Mouse (Mus musculus) intestine, embryonic 14.5 days (tissue): ENCODE measurements around the gene Lhfpl3. TPM values are rescaled to one million over a fixed set of nuclear protein-coding genes. Genes with fewer than 3 reads are reported as not detected.
A peak's percentile ranks its signal among the peaks of the same experiment; 100 is the strongest.

Experiments used
- ATAC-seq: fragments of 200-750 bp; cut with Nextera tagmentation; replicated peaks from 2 replicates; pipeline ENCODE4 v1.8.0; 2017; ENCODE audit warnings: low read depth, moderate number of reproducible peaks, moderate TSS enrichment, moderate library complexity; ENCODE audit not compliant: low FRiP score, low TSS enrichment
- DNase-seq: peaks from one replicate; pipeline ENCODE4 v3.0.0-alpha.2; 2018; ENCODE audit warnings: low spot score
- H3K27ac ChIP-seq: fragments of 300-500 bp; sonication (generic); 2 replicates; pipeline ENCODE4 v1.5.1; 2014; ENCODE audit warnings: low read depth, mild to moderate bottlenecking, control low read depth
- H3K27me3 ChIP-seq: fragments of 300-500 bp; sonication (generic); replicated peaks from 2 replicates; pipeline ENCODE4 v1.6.1; 2014; ENCODE audit warnings: low read length, control low read depth; ENCODE audit not compliant: control insufficient read depth, insufficient read depth
- H3K36me3 ChIP-seq: fragments of 300-500 bp; sonication (generic); 2 replicates; pipeline ENCODE4 v1.6.1; 2014; ENCODE audit warnings: low read length, control low read depth; ENCODE audit not compliant: control insufficient read depth, insufficient read depth
- H3K4me1 ChIP-seq: fragments of 300-500 bp; sonication (generic); replicated peaks from 2 replicates; pipeline ENCODE4 v1.6.1; 2014; ENCODE audit warnings: low read length, control low read depth, mixed read lengths; ENCODE audit not compliant: control insufficient read depth, insufficient read depth
- H3K4me2 ChIP-seq: fragments of 300-500 bp; sonication (generic); 2 replicates; pipeline ENCODE4 v1.6.1; 2014; ENCODE audit warnings: low read length
- H3K4me3 ChIP-seq: fragments of 300-500 bp; sonication (generic); 2 replicates; pipeline ENCODE4 v1.5.1; 2014; ENCODE audit warnings: low read depth, low read length, control low read depth, mixed read lengths
- H3K9ac ChIP-seq: fragments of 300-500 bp; sonication (generic); 2 replicates; pipeline ENCODE4 v1.6.1; 2014; ENCODE audit warnings: mild to moderate bottlenecking, low read length
- H3K9me3 ChIP-seq: fragments of 300-500 bp; sonication (generic); 2 replicates; pipeline ENCODE4 v1.6.1; 2016; ENCODE audit warnings: low read length, control low read depth; ENCODE audit not compliant: control insufficient read depth
- WGBS: fragments of 180-500 bp; shearing (Covaris S2); extraction: QIAGEN DNeasy Blood & Tissue Kit; methylation state at CpG from one replicate; pipeline ENCODE4 v1.1.7; 2014; 5-methylcytosine and 5-hydroxymethylcytosine counted together
- polyA plus RNA-seq: library from polyadenylated mRNA; unstranded; fragments of >200 nt; fragmentation: Nextera tagmentation; extraction: Ambion mirVana; gene quantifications from 2 replicates; pipeline ENCODE4 v1.2.1, GENCODE M21; 2014

The Lhfpl3 gene
- polyA plus RNA-seq, 1 experiment from 2014 or later = 0.14 TPM

- H3K9me3 ChIP-seq = no peaks in the 10 kb centered on the region
- 82% methylated on average over 3 of the region's 3 CpGs for WGBS
- no peak for ATAC-seq
Measured at GRCm38 (mm10) chr5:22897228-22897627, 151.4 kb downstream of the Lhfpl3 start.

GRCm38 (mm10) chr5:22897656-22898289 lies 151.9 kb downstream of the Lhfpl3 start:
- ATAC-seq (no peak), DNase-seq (no peak)
- no peak overlapping the region for H3K4me2 ChIP-seq
- H3K27ac ChIP-seq = no peak overlapping the region
- 72% methylated on average over 7 of the region's 7 CpGs for WGBS
- H3K9ac ChIP-seq = no peak overlapping the region
- H3K4me1 ChIP-seq = no peaks in the 10 kb centered on the region
- no peaks in the 10 kb centered on the region for H3K27me3 ChIP-seq
- no peak overlapping the region for H3K4me3 ChIP-seq
- H3K36me3 ChIP-seq = no peaks in the 10 kb centered on the region
- no peaks in the 10 kb centered on the region for H3K9me3 ChIP-seq

More at GRCm38 (mm10) chr5:22897228-22897627, 151.4 kb downstream of the Lhfpl3 start:
- H3K27ac ChIP-seq = no peak overlapping the region
- no peak for DNase-seq
- H3K9ac ChIP-seq = no peak overlapping the region
- H3K36me3 ChIP-seq = no peaks in the 10 kb centered on the region
- H3K4me2 ChIP-seq = no peak overlapping the region
- H3K4me1 ChIP-seq = no peaks in the 10 kb centered on the region
- no peaks in the 10 kb centered on the region for H3K27me3 ChIP-seq
- no peak overlapping the region for H3K4me3 ChIP-seq

- Histone ChIP-seq H3K36me3 (no peaks in the 10 kb centered on the region), H3K9me3 (no peaks in the 10 kb centered on the region), H3K27me3 (no peaks in the 10 kb centered on the region), H3K27ac (no peak overlapping the region), H3K4me3 (no peak overlapping the region), H3K9ac (no peak overlapping the region), H3K4me1 (no peaks in the 10 kb centered on the region), H3K4me2 (no peak overlapping the region)
- WGBS = 70% methylated on average over 2 of the region's 2 CpGs
- ATAC-seq (no peak), DNase-seq (no peak)
Measured at GRCm38 (mm10) chr5:22898593-22898992, 152.7 kb downstream of the Lhfpl3 start.

- H3K27ac ChIP-seq = no peak overlapping the region
- H3K4me3 ChIP-seq = no peak overlapping the region
- no peaks in the 10 kb centered on the region for H3K36me3 ChIP-seq
- H3K27me3 ChIP-seq = no peaks in the 10 kb centered on the region
- no peak overlapping the region for H3K9ac ChIP-seq
- no peaks in the 10 kb centered on the region for H3K9me3 ChIP-seq
- ATAC-seq (no peak), DNase-seq (no peak)
- no peaks in the 10 kb centered on the region for H3K4me1 ChIP-seq
- H3K4me2 ChIP-seq = no peak overlapping the region
Measured at GRCm38 (mm10) chr5:22899913-22900312, 154.1 kb downstream of the Lhfpl3 start.

GRCm38 (mm10) chr5:22917197-22917596 lies 171.3 kb downstream of the Lhfpl3 start:
- no peaks in the 10 kb centered on the region for H3K27me3 ChIP-seq
- H3K36me3 ChIP-seq = no peaks in the 10 kb centered on the region
- no peak overlapping the region for H3K9ac ChIP-seq
- H3K4me3 ChIP-seq = no peak overlapping the region
- no peak overlapping the region for H3K4me2 ChIP-seq
- no peak overlapping the region for H3K27ac ChIP-seq
- H3K9me3 ChIP-seq = no peaks in the 10 kb centered on the region
- DNase-seq (no peak), ATAC-seq (no peak)
- H3K4me1 ChIP-seq = no peaks in the 10 kb centered on the region
- WGBS = 69% methylated on average over 1 of the region's 1 CpGs

GRCm38 (mm10) chr5:22926171-22926570 lies 180.3 kb downstream of the Lhfpl3 start:
- Histone ChIP-seq H3K27ac (no peak overlapping the region), H3K4me3 (no peak overlapping the region), H3K27me3 (no peaks in the 10 kb centered on the region), H3K4me1 (no peaks in the 10 kb centered on the region), H3K36me3 (no peaks in the 10 kb centered on the region), H3K9me3 (no peaks in the 10 kb centered on the region), H3K9ac (no peak overlapping the region), H3K4me2 (no peak overlapping the region)
- DNase-seq (no peak), ATAC-seq (no peak)

- ATAC-seq (no peak), DNase-seq (no peak)
- WGBS = 60% methylated on average over 2 of the region's 2 CpGs
- Histone ChIP-seq H3K9ac (no peak overlapping the region), H3K4me3 (no peak overlapping the region), H3K9me3 (no peaks in the 10 kb centered on the region), H3K27ac (no peak overlapping the region), H3K36me3 (no peaks in the 10 kb centered on the region), H3K27me3 (no peaks in the 10 kb centered on the region), H3K4me2 (no peak overlapping the region), H3K4me1 (no peaks in the 10 kb centered on the region)
Measured at GRCm38 (mm10) chr5:22928746-22929145, 182.9 kb downstream of the Lhfpl3 start.

GRCm38 (mm10) chr5:22943306-22943705 lies 197.4 kb downstream of the Lhfpl3 start:
- no peaks in the 10 kb centered on the region for H3K27me3 ChIP-seq
- no peak overlapping the region for H3K4me2 ChIP-seq
- WGBS = 57% methylated on average over 5 of the region's 5 CpGs
- no peaks in the 10 kb centered on the region for H3K36me3 ChIP-seq
- H3K9me3 ChIP-seq = no peaks in the 10 kb centered on the region
- peak; percentile 53 for DNase-seq
- no peak overlapping the region for H3K27ac ChIP-seq
- H3K4me1 ChIP-seq = no peaks in the 10 kb centered on the region
- ATAC-seq = no peak
- H3K9ac ChIP-seq = no peak overlapping the region
- no peak overlapping the region for H3K4me3 ChIP-seq

- Histone ChIP-seq H3K27ac (no peak overlapping the region), H3K4me3 (no peak overlapping the region), H3K27me3 (no peaks in the 10 kb centered on the region), H3K9me3 (no peaks in the 10 kb centered on the region), H3K4me1 (no peaks in the 10 kb centered on the region), H3K4me2 (no peak overlapping the region), H3K36me3 (no peaks in the 10 kb centered on the region), H3K9ac (no peak overlapping the region)
- DNase-seq (no peak), ATAC-seq (no peak)
- 62% methylated on average over 6 of the region's 6 CpGs for WGBS
Measured at GRCm38 (mm10) chr5:22963300-22963699, 217.4 kb downstream of the Lhfpl3 start.
